Comparison of ENCODE assay signal across 13 mouse cellular contexts in the genomic region with DNA sequence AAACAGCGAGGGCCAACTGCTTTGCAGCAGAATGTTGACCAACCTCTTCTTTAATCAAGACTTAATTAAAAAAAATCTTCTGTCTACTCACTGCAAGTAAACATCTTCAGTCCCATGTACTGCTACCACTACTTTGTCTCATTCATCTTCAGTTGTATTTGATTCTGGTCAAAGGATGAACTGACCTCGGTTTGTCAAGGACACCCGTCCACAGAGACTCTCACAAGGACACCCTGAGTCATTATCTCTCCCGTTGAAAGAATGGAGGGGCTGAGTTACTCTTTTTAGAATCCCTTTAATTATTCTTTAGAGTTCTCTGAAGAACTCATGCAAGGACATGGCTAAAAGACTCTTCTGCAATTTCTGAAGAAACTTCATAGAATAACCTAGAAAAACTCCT. TPM values are rescaled to one million over a fixed set of nuclear protein-coding genes. Genes with fewer than 3 reads are reported as not detected.
DNase-seq lines count a peak whose midpoint lies in the region; ATAC-seq and TF ChIP-seq lines count a peak whose summit lies in the region.
"Had no signal": no experiment of that assay in that cellular context is flagged by ENCODE, and none has a peak within 500 bp of the region (broad histone marks: within the 10 kb centered on the region; RNA-seq: fewer than 3 reads in every experiment).

Gene Rmdn2, plus strand, starts transcription at position 319 of the 400 bp plus-strand sequence.

- ATAC-seq in heart, embryonic 16.5 days (replicated peaks; ENCODE audit: extremely low read depth, insufficient read depth, low FRiP score) = no peak
- no peak for ATAC-seq in midbrain, embryonic 15.5 days (replicated peaks)

- no peaks in the 10 kb centered on the region for H3K36me3 ChIP-seq in heart, embryonic 10.5 days
- no peaks in the 10 kb centered on the region for H3K36me3 ChIP-seq in liver, adult 2 months (ENCODE audit: control insufficient read depth, insufficient read depth, low read length)
- H3K36me3 ChIP-seq in heart, embryonic 16.5 days (ENCODE audit: control insufficient read depth, insufficient read depth) = no peaks in the 10 kb centered on the region
- no peaks in the 10 kb centered on the region for H3K36me3 ChIP-seq in midbrain, embryonic 15.5 days (replicated peaks)
- H3K36me3 ChIP-seq: forebrain, embryonic 12.5 days; hindbrain, embryonic 10.5 days had no signal

- no peaks in the 10 kb centered on the region for H3K9me3 ChIP-seq in heart, embryonic 10.5 days
- H3K9me3 ChIP-seq in heart, embryonic 16.5 days (replicated peaks; ENCODE audit: control insufficient read depth, low read length) = no peaks in the 10 kb centered on the region
- H3K9me3 ChIP-seq in midbrain, embryonic 15.5 days = no peaks in the 10 kb centered on the region
- H3K9me3 ChIP-seq: forebrain, embryonic 12.5 days; hindbrain, embryonic 10.5 days had no signal

- H3K9ac ChIP-seq in liver, adult 2 months (ENCODE audit: low read depth, low read length) = no peak within 1 kb of the TSS
- no peak within 1 kb of the TSS for H3K9ac ChIP-seq in heart, embryonic 16.5 days (ENCODE audit: low read length)
- H3K9ac ChIP-seq in midbrain, embryonic 15.5 days = no peak within 1 kb of the TSS
- H3K9ac ChIP-seq: forebrain, embryonic 12.5 days had no signal

- no peak for DNase-seq in heart, embryonic 10.5 days (ENCODE audit: low spot score)
- no peak for DNase-seq in heart, postnatal 10 days
- no peak for DNase-seq in liver, adult 2 months (ENCODE audit: extremely low read depth, low read depth, low spot score)
- no peak for DNase-seq in liver
- peak; percentile 71 for DNase-seq in adrenal gland, adult 8-10 months
- DNase-seq in retina, embryonic 14.5 days (ENCODE audit: low spot score) = no peak
- DNase-seq: cerebellum, adult 9-10 months; thymus, postnatal 14 days had no signal

- intact Hi-C loops in heart, postnatal 10 days (cut with DNase I) = no loop called here

- peaks cover 4% of the 10 kb centered on the region; the same call in 1 of the 2 replicates for H3K4me1 ChIP-seq in heart, embryonic 10.5 days
- peaks cover 15% of the 10 kb centered on the region; the same call in 1 of the 2 replicates for H3K4me1 ChIP-seq in liver, adult 2 months (ENCODE audit: control insufficient read depth, insufficient read depth, low read length)
- H3K4me1 ChIP-seq in heart, embryonic 16.5 days (ENCODE audit: control insufficient read depth, insufficient read depth, low read length) = peaks cover 3% of the 10 kb centered on the region
- peaks cover 7% of the 10 kb centered on the region for H3K4me1 ChIP-seq in midbrain, embryonic 15.5 days

- no peak within 1 kb of the TSS for H3K4me2 ChIP-seq in heart, embryonic 16.5 days (ENCODE audit: low read depth, low read length)
- no peak within 1 kb of the TSS for H3K4me2 ChIP-seq in midbrain, embryonic 15.5 days
- H3K4me2 ChIP-seq: forebrain, embryonic 12.5 days had no signal

- no peak for TF ChIP-seq POLR2A in liver, adult 2 months (IDR thresholded peaks at IDR 0.05; ENCODE audit: extremely low read depth, insufficient read depth, low read length)

- no peaks in the 10 kb centered on the region for H3K27me3 ChIP-seq in heart, embryonic 10.5 days (ENCODE audit: insufficient read depth, poor library complexity, severe bottlenecking)
- no peaks in the 10 kb centered on the region for H3K27me3 ChIP-seq in liver, adult 2 months (ENCODE audit: control insufficient read depth, insufficient read depth, low read length)
- no peaks in the 10 kb centered on the region for H3K27me3 ChIP-seq in heart, embryonic 16.5 days (ENCODE audit: control insufficient read depth, insufficient read depth, low read length)
- no peaks in the 10 kb centered on the region for H3K27me3 ChIP-seq in midbrain, embryonic 15.5 days (replicated peaks)
- H3K27me3 ChIP-seq: forebrain, embryonic 12.5 days had no signal

- no peak for TF ChIP-seq CTCF in liver, adult 2 months (IDR thresholded peaks at IDR 0.05; ENCODE audit: low read depth, low read length)

- no peak within 1 kb of the TSS for H3K27ac ChIP-seq in heart, embryonic 10.5 days
- H3K27ac ChIP-seq in liver, adult 2 months (replicated peaks; ENCODE audit: insufficient read depth, low read depth, low read length) = peak within 1 kb of the TSS; percentile 31; the same call in 1 of the 2 replicates
- H3K27ac ChIP-seq in heart, embryonic 16.5 days (ENCODE audit: low read length) = no peak within 1 kb of the TSS
- no peak within 1 kb of the TSS for H3K27ac ChIP-seq in midbrain, embryonic 15.5 days
- H3K27ac ChIP-seq: forebrain, embryonic 12.5 days; hindbrain, embryonic 10.5 days; layer of hippocampus, adult 2 months had no signal

- 62% methylated on average over 4 of the region's 4 CpGs for WGBS in heart, embryonic 10.5 days
- WGBS in liver, adult 2 months = 72% methylated on average over 4 of the region's 4 CpGs
- WGBS in heart, embryonic 16.5 days = 63% methylated on average over 4 of the region's 4 CpGs
- 77% methylated on average over 4 of the region's 4 CpGs for WGBS in midbrain, embryonic 15.5 days

- no peaks in the 10 kb centered on the region; the same call in 1 of the 2 replicates for H3K79me2 ChIP-seq in liver, adult 2 months (ENCODE audit: control insufficient read depth, insufficient read depth, low read length)

- no peak within 1 kb of the TSS for H3K4me3 ChIP-seq in heart, embryonic 10.5 days
- no peak within 1 kb of the TSS for H3K4me3 ChIP-seq in liver, adult 2 months (ENCODE audit: insufficient read depth, low read depth, low read length)
- no peak within 1 kb of the TSS for H3K4me3 ChIP-seq in heart, embryonic 16.5 days (ENCODE audit: low read length)
- H3K4me3 ChIP-seq in midbrain, embryonic 15.5 days = no peak within 1 kb of the TSS
- H3K4me3 ChIP-seq: forebrain, embryonic 12.5 days; hindbrain, embryonic 10.5 days; layer of hippocampus, adult 2 months had no signal

RNA-seq across cellular contexts. Expression of gene Rmdn2, which starts in this region (rescaled TPM):
- 16.7 and 18.6 TPM in 2 replicates for polyA plus RNA-seq in heart, embryonic 10.5 days (2016; fragmentation: Nextera tagmentation; extraction: Ambion mirVana)
- 1 to 10 TPM; 7.7 to 9.1 TPM for total RNA-seq in heart, postnatal 10 days (2021)
- 45.8 and 82.7 TPM in 2 replicates for total RNA-seq in liver, adult 2 months (2014; rRNA removed)
- polyA plus RNA-seq in liver, adult 2 months (2012; rRNA removed) = 14.1 and 17.6 TPM in 2 replicates
- 100 to 1,000 TPM; 347 to 537 (median 455) TPM for total RNA-seq in adrenal gland, adult 8-10 months (2022)
- polyA plus RNA-seq in heart, embryonic 16.5 days (2015; fragmentation: Nextera tagmentation; extraction: Ambion mirVana) = 11.7 and 12.5 TPM in 2 replicates
- 8.6 and 8.8 TPM in 2 replicates for polyA plus RNA-seq in midbrain, embryonic 15.5 days (2015; fragmentation: Nextera tagmentation; extraction: Ambion mirVana)
